Mouse (Mus musculus) heart, embryonic 13.5 days (tissue): ENCODE results near the gene Mfsd9. TPM values are rescaled to one million over a fixed set of nuclear protein-coding genes. Genes with fewer than 3 reads are reported as not detected.

Experiments used
- ATAC-seq: fragments of 200-750 bp; cut with Nextera tagmentation; 2 replicates; pipeline ENCODE4 v1.8.0; 2017; ENCODE audit warnings: moderate TSS enrichment; ENCODE audit not compliant: insufficient number of reproducible peaks, low FRiP score, low TSS enrichment; ENCODE audit errors: extremely low read depth
- H3K27ac ChIP-seq: fragments of 300-500 bp; sonication (generic); replicated peaks from 2 replicates; pipeline ENCODE4 v1.5.1; 2015; ENCODE audit warnings: moderate library complexity, mild to moderate bottlenecking, inconsistent platforms
- H3K27me3 ChIP-seq: fragments of 300-500 bp; sonication (generic); replicated peaks from 2 replicates; pipeline ENCODE4 v1.6.1; 2015; ENCODE audit warnings: mild to moderate bottlenecking, inconsistent platforms
- H3K36me3 ChIP-seq: fragments of 300-500 bp; sonication (generic); 2 replicates; pipeline ENCODE4 v1.6.1; 2015; ENCODE audit warnings: mild to moderate bottlenecking, inconsistent platforms
- H3K4me1 ChIP-seq: fragments of 300-500 bp; sonication (generic); 2 replicates; pipeline ENCODE4 v1.6.1; 2015; ENCODE audit warnings: inconsistent platforms
- H3K4me2 ChIP-seq: fragments of 300-500 bp; sonication (generic); 2 replicates; pipeline ENCODE4 v1.6.1; 2015; ENCODE audit warnings: inconsistent platforms, mild to moderate bottlenecking, moderate library complexity
- H3K4me3 ChIP-seq: fragments of 300-500 bp; sonication (generic); 2 replicates; pipeline ENCODE4 v1.5.1; 2015; ENCODE audit warnings: moderate library complexity, mild to moderate bottlenecking, inconsistent platforms
- H3K9ac ChIP-seq: fragments of 300-500 bp; sonication (generic); 2 replicates; pipeline ENCODE4 v1.6.1; 2015; ENCODE audit warnings: inconsistent platforms, mild to moderate bottlenecking, moderate library complexity
- H3K9me3 ChIP-seq: fragments of 300-500 bp; sonication (generic); 2 replicates; pipeline ENCODE4 v1.6.1; 2016; ENCODE audit warnings: inconsistent platforms
- WGBS: fragments of 180-500 bp; shearing (Covaris S2); methylation state at CpG from one replicate; pipeline ENCODE4 v1.1.7; 2015; ENCODE audit warnings: mixed read lengths; 5-methylcytosine and 5-hydroxymethylcytosine counted together
- polyA plus RNA-seq: library from polyadenylated mRNA; unstranded; fragments of >200 nt; fragmentation: Nextera tagmentation; extraction: Ambion mirVana; gene quantifications from 2 replicates; pipeline ENCODE4 v1.2.1, GENCODE M21; 2015

The Mfsd9 gene
- polyA plus RNA-seq, 1 experiment from 2014 or later, result 1.8 TPM

- peak within 1 kb of the TSS; percentile 61 for H3K4me2 ChIP-seq
- H3K36me3 ChIP-seq, result no peaks in the 10 kb centered on the region
- no peak for ATAC-seq
- peak within 1 kb of the TSS; percentile 51 for H3K9ac ChIP-seq
- H3K4me1 ChIP-seq, result peaks cover 20% of the 10 kb centered on the region
- WGBS, result 34% methylated on average over 9 of the region's 9 CpGs
- H3K4me3 ChIP-seq, result peak within 1 kb of the TSS; percentile 37
- no peaks in the 10 kb centered on the region for H3K27me3 ChIP-seq
- peak within 1 kb of the TSS; percentile 89 for H3K27ac ChIP-seq
- no peaks in the 10 kb centered on the region for H3K9me3 ChIP-seq
Measured at GRCm38 (mm10) chr1:40805351-40805750, 14.9 kb upstream of the Mfsd9 start, which contains the start of gene Tmem182. Tmem182 (plus strand) TSS chr1:40805601.

GRCm38 (mm10) chr1:40804118-40804517 is 13.6 kb upstream of the Mfsd9 start:
- Histone ChIP-seq H3K9me3 (no peaks in the 10 kb centered on the region), H3K4me3 (no peak overlapping the region), H3K4me1 (peaks cover 20% of the 10 kb centered on the region), H3K27ac (peak overlapping the region; percentile 45; the same call in 1 of the 2 replicates), H3K9ac (no peak overlapping the region), H3K27me3 (no peaks in the 10 kb centered on the region), H3K36me3 (no peaks in the 10 kb centered on the region), H3K4me2 (no peak overlapping the region)
- no peak for ATAC-seq
- 82% methylated on average over 12 of the region's 12 CpGs for WGBS

- 17% methylated on average over 3 of the region's 3 CpGs for WGBS
- peaks cover 18% of the 10 kb centered on the region for H3K4me1 ChIP-seq
- no peak overlapping the region for H3K4me2 ChIP-seq
- H3K27me3 ChIP-seq, result no peaks in the 10 kb centered on the region
- H3K4me3 ChIP-seq, result no peak overlapping the region
- H3K36me3 ChIP-seq, result no peaks in the 10 kb centered on the region
- no peak for ATAC-seq
- no peak overlapping the region for H3K27ac ChIP-seq
- H3K9ac ChIP-seq, result no peak overlapping the region
- no peaks in the 10 kb centered on the region for H3K9me3 ChIP-seq
Measured at GRCm38 (mm10) chr1:40802759-40803158, 12.3 kb upstream of the Mfsd9 start.

- H3K36me3 ChIP-seq, result no peaks in the 10 kb centered on the region
- H3K4me3 ChIP-seq, result no peak overlapping the region
- H3K4me1 ChIP-seq, result peaks cover 18% of the 10 kb centered on the region
- no peak overlapping the region for H3K4me2 ChIP-seq
- ATAC-seq, result no peak
- H3K27me3 ChIP-seq, result no peaks in the 10 kb centered on the region
- no peak overlapping the region for H3K9ac ChIP-seq
- no peaks in the 10 kb centered on the region for H3K9me3 ChIP-seq
- WGBS, result 68% methylated on average over 5 of the region's 5 CpGs
- H3K27ac ChIP-seq, result no peak overlapping the region
Measured at GRCm38 (mm10) chr1:40800908-40801307, 10.4 kb upstream of the Mfsd9 start.

- no peaks in the 10 kb centered on the region for H3K9me3 ChIP-seq
- H3K27ac ChIP-seq, result no peak overlapping the region
- no peaks in the 10 kb centered on the region for H3K27me3 ChIP-seq
- H3K4me2 ChIP-seq, result no peak overlapping the region
- 79% methylated on average over 8 of the region's 8 CpGs for WGBS
- H3K9ac ChIP-seq, result no peak overlapping the region
- H3K4me1 ChIP-seq, result peaks cover 11% of the 10 kb centered on the region
- H3K36me3 ChIP-seq, result no peaks in the 10 kb centered on the region
- ATAC-seq, result no peak
- H3K4me3 ChIP-seq, result no peak overlapping the region
Measured at GRCm38 (mm10) chr1:40799121-40799520, 8.6 kb upstream of the Mfsd9 start.

- H3K27me3 ChIP-seq, result no peaks in the 10 kb centered on the region
Measured at GRCm38 (mm10) chr1:40797348-40797747, 6.9 kb upstream of the Mfsd9 start.

GRCm38 (mm10) chr1:40795508-40795907 is 5.0 kb upstream of the Mfsd9 start:
- Histone ChIP-seq H3K4me3 (no peak overlapping the region), H3K27me3 (no peaks in the 10 kb centered on the region), H3K36me3 (no peaks in the 10 kb centered on the region), H3K9me3 (no peaks in the 10 kb centered on the region), H3K27ac (no peak overlapping the region), H3K9ac (no peak overlapping the region), H3K4me1 (peaks cover 4% of the 10 kb centered on the region; the same call in 1 of the 2 replicates), H3K4me2 (no peak overlapping the region)
- 75% methylated on average over 1 of the region's 1 CpGs for WGBS
- ATAC-seq, result no peak

More at GRCm38 (mm10) chr1:40797348-40797747, 6.9 kb upstream of the Mfsd9 start:
- Histone ChIP-seq H3K36me3 (no peaks in the 10 kb centered on the region), H3K4me2 (no peak overlapping the region), H3K9me3 (no peaks in the 10 kb centered on the region), H3K4me1 (no peaks in the 10 kb centered on the region), H3K9ac (no peak overlapping the region), H3K27ac (no peak overlapping the region), H3K4me3 (no peak overlapping the region)
- ATAC-seq, result no peak
- 14% methylated on average over 5 of the region's 5 CpGs for WGBS

GRCm38 (mm10) chr1:40789666-40790233 is 737 bp downstream of the Mfsd9 start:
- Histone ChIP-seq H3K9me3 (no peaks in the 10 kb centered on the region), H3K4me2 (peak overlapping the region; percentile 86), H3K36me3 (no peaks in the 10 kb centered on the region), H3K9ac (peak overlapping the region; percentile 82), H3K4me3 (peak overlapping the region; percentile 83), H3K4me1 (peaks cover 11% of the 10 kb centered on the region; the same call in 1 of the 2 replicates), H3K27me3 (no peaks in the 10 kb centered on the region), H3K27ac (no peak overlapping the region)
- no peak for ATAC-seq
- 37% methylated on average over 5 of the region's 5 CpGs for WGBS

- no peaks in the 10 kb centered on the region for H3K9me3 ChIP-seq
- no peak overlapping the region for H3K4me2 ChIP-seq
- H3K9ac ChIP-seq, result no peak overlapping the region
- peaks cover 11% of the 10 kb centered on the region; the same call in 1 of the 2 replicates for H3K4me1 ChIP-seq
- no peaks in the 10 kb centered on the region for H3K27me3 ChIP-seq
- ATAC-seq, result no peak
- H3K27ac ChIP-seq, result no peak overlapping the region
- peaks cover 5% of the 10 kb centered on the region; the same call in 1 of the 2 replicates for H3K36me3 ChIP-seq
- 79% methylated on average over 6 of the region's 6 CpGs for WGBS
- no peak overlapping the region for H3K4me3 ChIP-seq
Measured at GRCm38 (mm10) chr1:40788956-40789355, 1.5 kb downstream of the Mfsd9 start.

GRCm38 (mm10) chr1:40785876-40786445 is 4.5 kb downstream of the Mfsd9 start:
- no peak for ATAC-seq
- H3K9ac ChIP-seq, result no peak overlapping the region
- H3K27me3 ChIP-seq, result no peaks in the 10 kb centered on the region
- no peaks in the 10 kb centered on the region for H3K9me3 ChIP-seq
- 77% methylated on average over 11 of the region's 11 CpGs for WGBS
- no peak overlapping the region for H3K4me3 ChIP-seq
- peaks cover 9% of the 10 kb centered on the region; the same call in 1 of the 2 replicates for H3K4me1 ChIP-seq
- no peak overlapping the region for H3K4me2 ChIP-seq
- H3K36me3 ChIP-seq, result peaks cover 19% of the 10 kb centered on the region
- no peak overlapping the region for H3K27ac ChIP-seq

- Histone ChIP-seq H3K27ac (no peak overlapping the region), H3K4me3 (no peak overlapping the region), H3K4me1 (no peaks in the 10 kb centered on the region), H3K9ac (no peak overlapping the region), H3K36me3 (peaks cover 35% of the 10 kb centered on the region), H3K27me3 (no peaks in the 10 kb centered on the region), H3K9me3 (peaks cover 7% of the 10 kb centered on the region), H3K4me2 (no peak overlapping the region)
- ATAC-seq, result no peak
- 79% methylated on average over 9 of the region's 9 CpGs for WGBS
Measured at GRCm38 (mm10) chr1:40784306-40784705, 6.2 kb downstream of the Mfsd9 start.

- H3K27ac ChIP-seq, result no peak overlapping the region
- H3K9me3 ChIP-seq, result peaks cover 16% of the 10 kb centered on the region
- H3K9ac ChIP-seq, result no peak overlapping the region
- H3K27me3 ChIP-seq, result no peaks in the 10 kb centered on the region
- 89% methylated on average over 7 of the region's 7 CpGs for WGBS
- H3K4me1 ChIP-seq, result no peaks in the 10 kb centered on the region
- H3K36me3 ChIP-seq, result peaks cover 44% of the 10 kb centered on the region
- H3K4me3 ChIP-seq, result no peak overlapping the region
- no peak for ATAC-seq
- H3K4me2 ChIP-seq, result no peak overlapping the region
Measured at GRCm38 (mm10) chr1:40783450-40783849, 7.0 kb downstream of the Mfsd9 start.
